Mouse (Mus musculus) heart, postnatal 0 days (tissue): ENCODE data around the gene H2-Q7. TPM values are rescaled to one million over a fixed set of nuclear protein-coding genes. Genes with fewer than 3 reads are reported as not detected.
A peak's percentile ranks its signal among the peaks of the same experiment; 100 is the strongest.
"Not testable (repeated sequence)": the region's sequence is repeated elsewhere in the genome, so short reads cannot be mapped to it uniquely, and the experiment has no call there.

Experiments
- ATAC-seq: fragments of 200-750 bp; cut with Nextera tagmentation; 2 replicates; pipeline ENCODE4 v1.8.0; 2017; ENCODE audit warnings: low read depth, moderate number of reproducible peaks, moderate library complexity; ENCODE audit not compliant: insufficient read depth
- DNase-seq: peaks from one replicate; pipeline ENCODE4 v3.0.0-alpha.2; 2016; ENCODE audit warnings: low spot score
- H3K27ac ChIP-seq: fragments of 300-500 bp; sonication (generic); 2 replicates; pipeline ENCODE4 v1.5.1; 2014; ENCODE audit warnings: low read depth, mild to moderate bottlenecking
- H3K27me3 ChIP-seq: fragments of 300-500 bp; sonication (generic); 2 replicates; pipeline ENCODE4 v1.6.1; 2014; ENCODE audit warnings: low read length, mixed read lengths; ENCODE audit not compliant: control insufficient read depth, insufficient read depth
- H3K36me3 ChIP-seq: fragments of 300-500 bp; sonication (generic); replicated peaks from 2 replicates; pipeline ENCODE4 v1.6.1; 2014; ENCODE audit warnings: low read length, mixed read lengths; ENCODE audit not compliant: control insufficient read depth, insufficient read depth
- H3K4me1 ChIP-seq: fragments of 300-500 bp; sonication (generic); 2 replicates; pipeline ENCODE4 v1.6.1; 2014; ENCODE audit warnings: antibody characterized with exemption; ENCODE audit not compliant: control insufficient read depth, insufficient read depth
- H3K4me2 ChIP-seq: fragments of 300-500 bp; sonication (generic); 2 replicates; pipeline ENCODE4 v1.6.1; 2014; ENCODE audit warnings: low read depth, mild to moderate bottlenecking, low read length, moderate library complexity
- H3K4me3 ChIP-seq: fragments of 300-500 bp; sonication (generic); 2 replicates; pipeline ENCODE4 v1.5.1; 2014; ENCODE audit warnings: low read depth, low read length
- H3K9ac ChIP-seq: fragments of 300-500 bp; sonication (generic); replicated peaks from 2 replicates; pipeline ENCODE4 v1.6.1; 2014; ENCODE audit warnings: low read depth, low read length, mixed read lengths
- H3K9me3 ChIP-seq: fragments of 300-500 bp; sonication (generic); replicated peaks from 2 replicates; pipeline ENCODE4 v1.6.1; 2016; ENCODE audit warnings: low read length; ENCODE audit not compliant: control insufficient read depth
- CTCF ChIP-seq: IDR thresholded peaks from 2 replicates; pipeline ENCODE4 v1.5.1; 2016; ENCODE audit warnings: antibody characterized with exemption, control low read depth, low read depth
- WGBS: fragments of 180-500 bp; shearing (Covaris S2); extraction: QIAGEN DNeasy Blood & Tissue Kit; methylation state at CpG from one replicate; pipeline ENCODE4 v1.1.7; 2014; 5-methylcytosine and 5-hydroxymethylcytosine counted together
- polyA plus RNA-seq: library from polyadenylated mRNA; unstranded; fragments of >200 nt; fragmentation: Nextera tagmentation; extraction: Ambion mirVana; gene quantifications from 2 replicates; pipeline ENCODE4 v1.2.1, GENCODE M21; 2015
- total RNA-seq: library from RNA; depleted of rRNA; stranded (reverse); fragments of >200 nt; gene quantifications from 2 replicates; pipeline ENCODE4 v1.2.3, GENCODE M21; 2014; ENCODE audit warnings: low replicate concordance

Gene H2-Q7
- total and polyA plus RNA-seq, 2 experiments from 2014 or later: 1.1 TPM; not detected in 1

- H3K36me3 ChIP-seq, H3K9me3 ChIP-seq, ATAC-seq, H3K4me2 ChIP-seq, H3K9ac ChIP-seq, DNase-seq, H3K4me1 ChIP-seq, H3K4me3 ChIP-seq, H3K27ac ChIP-seq: not testable (repeated sequence)
- peaks cover 16% of the 10 kb centered on the region for H3K27me3 ChIP-seq
- 38% methylated on average over 24 of the region's 27 CpGs for WGBS
Observed at GRCm38 (mm10) chr17:35439925-35440645, 1.1 kb downstream of the H2-Q7 start.

- H3K36me3 ChIP-seq, H3K27ac ChIP-seq, H3K9ac ChIP-seq, H3K4me1 ChIP-seq, ATAC-seq, DNase-seq, H3K9me3 ChIP-seq, H3K4me3 ChIP-seq, H3K4me2 ChIP-seq: not testable (repeated sequence)
- H3K27me3 ChIP-seq: peaks cover 16% of the 10 kb centered on the region
- 85% methylated on average over 2 of the region's 2 CpGs for WGBS
Observed at GRCm38 (mm10) chr17:35442376-35442775, 3.4 kb downstream of the H2-Q7 start.

GRCm38 (mm10) chr17:35444510-35444909, 5.6 kb downstream of the H2-Q7 start:
- WGBS: 76% methylated on average over 2 of the region's 2 CpGs
- not testable (repeated sequence) for ATAC-seq, H3K36me3 ChIP-seq, H3K9me3 ChIP-seq, H3K4me3 ChIP-seq, DNase-seq, H3K4me2 ChIP-seq, H3K27ac ChIP-seq, H3K4me1 ChIP-seq, H3K9ac ChIP-seq, H3K27me3 ChIP-seq

GRCm38 (mm10) chr17:35458247-35458646, 19.3 kb downstream of the H2-Q7 start:
- not testable (repeated sequence) for H3K4me1 ChIP-seq, ATAC-seq, H3K9ac ChIP-seq, DNase-seq, H3K4me2 ChIP-seq, H3K9me3 ChIP-seq, H3K36me3 ChIP-seq, H3K27ac ChIP-seq, H3K4me3 ChIP-seq, H3K27me3 ChIP-seq
- WGBS: no CpG with 5 or more reads among the region's 1 CpGs

GRCm38 (mm10) chr17:35460513-35461341, 21.8 kb downstream of the H2-Q7 start:
- 64% methylated on average over 3 of the region's 9 CpGs for WGBS
- not testable (repeated sequence) for H3K4me3 ChIP-seq, H3K9ac ChIP-seq, H3K27ac ChIP-seq, ATAC-seq, H3K36me3 ChIP-seq, H3K27me3 ChIP-seq, H3K4me2 ChIP-seq, H3K4me1 ChIP-seq, H3K9me3 ChIP-seq, DNase-seq

- H3K27me3 ChIP-seq: peaks cover 15% of the 10 kb centered on the region
- H3K4me1 ChIP-seq, H3K36me3 ChIP-seq, H3K4me2 ChIP-seq, H3K9ac ChIP-seq, H3K9me3 ChIP-seq, H3K27ac ChIP-seq, H3K4me3 ChIP-seq, ATAC-seq, DNase-seq: not testable (repeated sequence)
- 6% methylated on average over 8 of the region's 8 CpGs for WGBS
- peak; percentile 70 for TF ChIP-seq CTCF
Observed at GRCm38 (mm10) chr17:35465651-35466050, 26.7 kb downstream of the H2-Q7 start.

GRCm38 (mm10) chr17:35468936-35469335, 30.0 kb downstream of the H2-Q7 start:
- H3K9me3 ChIP-seq, H3K4me2 ChIP-seq, H3K4me3 ChIP-seq, H3K36me3 ChIP-seq, H3K27ac ChIP-seq, H3K9ac ChIP-seq, H3K4me1 ChIP-seq, ATAC-seq: not testable (repeated sequence)
- DNase-seq: peak; percentile 5
- peaks cover 18% of the 10 kb centered on the region for H3K27me3 ChIP-seq
- 31% methylated on average over 3 of the region's 3 CpGs for WGBS
